Mouse (Mus musculus) cerebellum, adult 9-10 months (tissue): Measurements from ENCODE around the gene Sart1.

Experiments
- DNase-seq: peaks from one replicate; pipeline ENCODE4 v3.0.0; 2022

Gene Sart1

GRCm38 (mm10) chr19:5388588-5389242 is at the start of gene Sart1:
Sart1 (minus strand) TSS chr19:5388703.
- DNase-seq = peak; percentile 95

- DNase-seq = no peak
Observed at GRCm38 (mm10) chr19:5433951-5434350, 45.4 kb upstream of the Sart1 start.

- DNase-seq = peak; percentile 62
Observed at GRCm38 (mm10) chr19:5432992-5433852, 44.7 kb upstream of the Sart1 start.

GRCm38 (mm10) chr19:5431911-5432464 is 43.5 kb upstream of the Sart1 start:
- DNase-seq = no peak

- DNase-seq = no peak
Observed at GRCm38 (mm10) chr19:5430408-5430807, 41.9 kb upstream of the Sart1 start.

- peak; percentile 72 for DNase-seq
Observed at GRCm38 (mm10) chr19:5429806-5430205, 41.3 kb upstream of the Sart1 start.

- no peak for DNase-seq
Observed at GRCm38 (mm10) chr19:5429219-5429618, 40.7 kb upstream of the Sart1 start.

- peak; percentile 64 for DNase-seq
Observed at GRCm38 (mm10) chr19:5428083-5428482, 39.6 kb upstream of the Sart1 start.

- no peak for DNase-seq
Observed at GRCm38 (mm10) chr19:5426640-5427290, 38.3 kb upstream of the Sart1 start.

GRCm38 (mm10) chr19:5425906-5426565 is 37.5 kb upstream of the Sart1 start:
- peak; percentile 67 for DNase-seq

- DNase-seq = peak; percentile 92
Observed at GRCm38 (mm10) chr19:5424782-5425741, 36.6 kb upstream of the Sart1 start, which contains the start of the genes Drap1 and AI837181. Drap1 (minus strand) TSS chr19:5424979. AI837181 (plus strand) TSS chr19:5425144.

- peak; percentile 82 for DNase-seq
Observed at GRCm38 (mm10) chr19:5424092-5424781, 35.7 kb upstream of the Sart1 start.

- DNase-seq = peak; percentile 61
Observed at GRCm38 (mm10) chr19:5423561-5423960, 35.1 kb upstream of the Sart1 start.

- no peak for DNase-seq
Observed at GRCm38 (mm10) chr19:5422895-5423443, 34.5 kb upstream of the Sart1 start.

- peak; percentile 63 for DNase-seq
Observed at GRCm38 (mm10) chr19:5422267-5422666, 33.8 kb upstream of the Sart1 start.

- DNase-seq = no peak
Observed at GRCm38 (mm10) chr19:5421784-5422183, 33.3 kb upstream of the Sart1 start.

- DNase-seq = no peak
Observed at GRCm38 (mm10) chr19:5420579-5420978, 32.1 kb upstream of the Sart1 start.

GRCm38 (mm10) chr19:5419630-5420029 is 31.1 kb upstream of the Sart1 start:
- DNase-seq = no peak

- no peak for DNase-seq
Observed at GRCm38 (mm10) chr19:5418750-5419466, 30.4 kb upstream of the Sart1 start.

- DNase-seq = no peak
Observed at GRCm38 (mm10) chr19:5414534-5414957, 26.0 kb upstream of the Sart1 start.
